Mouse (Mus musculus) embryonic facial prominence, embryonic 11.5 days (tissue): Measurements from ENCODE around the gene Gm6588. TPM values are rescaled to one million over a fixed set of nuclear protein-coding genes. Genes with fewer than 3 reads are reported as not detected.
A peak's percentile ranks its signal among the peaks of the same experiment; 100 is the strongest.

Experiments used
- ATAC-seq: fragments of 200-750 bp; cut with Nextera tagmentation; replicated peaks from 2 replicates; pipeline ENCODE4 v1.8.0; 2017; ENCODE audit warnings: low read depth; ENCODE audit not compliant: insufficient number of reproducible peaks, low FRiP score, low TSS enrichment
- DNase-seq: peaks from one replicate; pipeline ENCODE4 v3.0.0-alpha.2; 2015; ENCODE audit warnings: low spot score
- H3K27ac ChIP-seq: fragments of 300-500 bp; sonication (generic); replicated peaks from 2 replicates; pipeline ENCODE4 v1.5.1; 2014; ENCODE audit warnings: mild to moderate bottlenecking, low read depth, low read length, control low read depth
- H3K27me3 ChIP-seq: fragments of 300-500 bp; sonication (generic); 2 replicates; pipeline ENCODE4 v1.6.1; 2014; ENCODE audit warnings: mild to moderate bottlenecking, low read length, moderate library complexity, mixed read lengths; ENCODE audit not compliant: control insufficient read depth, insufficient read depth
- H3K36me3 ChIP-seq: fragments of 300-500 bp; sonication (generic); replicated peaks from 2 replicates; pipeline ENCODE4 v1.6.1; 2014; ENCODE audit warnings: low read depth, mild to moderate bottlenecking, low read length, moderate library complexity, mixed read lengths; ENCODE audit not compliant: control insufficient read depth, insufficient read depth
- H3K4me1 ChIP-seq: fragments of 300-500 bp; sonication (generic); 2 replicates; pipeline ENCODE4 v1.6.1; 2014; ENCODE audit warnings: low read length, mixed read lengths; ENCODE audit not compliant: control insufficient read depth, insufficient read depth
- H3K4me2 ChIP-seq: fragments of 300-500 bp; sonication (generic); 2 replicates; pipeline ENCODE4 v1.6.1; 2014; ENCODE audit warnings: low read depth, mild to moderate bottlenecking, control low read depth, low read length, moderate library complexity
- H3K4me3 ChIP-seq: fragments of 300-500 bp; sonication (generic); 2 replicates; pipeline ENCODE4 v1.5.1; 2014; ENCODE audit warnings: low read depth, low read length, control low read depth
- H3K9ac ChIP-seq: fragments of 300-500 bp; sonication (generic); replicated peaks from 2 replicates; pipeline ENCODE4 v1.6.1; 2014; ENCODE audit warnings: mild to moderate bottlenecking, control low read depth, low read length
- H3K9me3 ChIP-seq: fragments of 300-500 bp; sonication (generic); replicated peaks from 2 replicates; pipeline ENCODE4 v1.6.1; 2016; ENCODE audit warnings: mild to moderate bottlenecking, low read length, inconsistent platforms, mixed read lengths; ENCODE audit not compliant: control insufficient read depth
- WGBS: fragments of 180-500 bp; shearing (Covaris S2); extraction: QIAGEN DNeasy Blood & Tissue Kit; methylation state at CpG from one replicate; pipeline ENCODE4 v1.1.7; 2014; 5-methylcytosine and 5-hydroxymethylcytosine counted together
- polyA plus RNA-seq: library from polyadenylated mRNA; unstranded; fragments of >200 nt; fragmentation: Nextera tagmentation; extraction: Ambion mirVana; gene quantifications from 2 replicates; pipeline ENCODE4 v1.2.1, GENCODE M21; 2014

Gene Gm6588
- polyA plus RNA-seq, 1 experiment from 2014 or later, result not detected

GRCm38 (mm10) chr5:112491489-112491888 lies 42.3 kb downstream of the Gm6588 start:
- ATAC-seq (no peak), DNase-seq (peak; percentile 20)
- H3K36me3 ChIP-seq, result no peaks in the 10 kb centered on the region
- H3K4me3 ChIP-seq, result no peak overlapping the region
- no peaks in the 10 kb centered on the region for H3K27me3 ChIP-seq
- no peaks in the 10 kb centered on the region for H3K9me3 ChIP-seq
- 54% methylated on average over 11 of the region's 11 CpGs for WGBS
- H3K27ac ChIP-seq, result no peak overlapping the region
- H3K4me1 ChIP-seq, result no peaks in the 10 kb centered on the region
- H3K4me2 ChIP-seq, result no peak overlapping the region
- no peak overlapping the region for H3K9ac ChIP-seq

- no peaks in the 10 kb centered on the region for H3K36me3 ChIP-seq
Observed at GRCm38 (mm10) chr5:112493492-112493891, 44.3 kb downstream of the Gm6588 start.

GRCm38 (mm10) chr5:112496753-112497369 lies 47.6 kb downstream of the Gm6588 start:
- DNase-seq (no peak), ATAC-seq (no peak)
- H3K27ac ChIP-seq, result no peak overlapping the region
- H3K9me3 ChIP-seq, result no peaks in the 10 kb centered on the region
- WGBS, result 87% methylated on average over 7 of the region's 7 CpGs
- H3K4me3 ChIP-seq, result no peak overlapping the region
- no peaks in the 10 kb centered on the region for H3K27me3 ChIP-seq
- no peak overlapping the region for H3K9ac ChIP-seq
- no peaks in the 10 kb centered on the region for H3K4me1 ChIP-seq
- H3K36me3 ChIP-seq, result no peaks in the 10 kb centered on the region
- H3K4me2 ChIP-seq, result no peak overlapping the region

More at GRCm38 (mm10) chr5:112493492-112493891, 44.3 kb downstream of the Gm6588 start:
- Histone ChIP-seq H3K9me3 (no peaks in the 10 kb centered on the region), H3K9ac (no peak overlapping the region), H3K27ac (no peak overlapping the region), H3K27me3 (no peaks in the 10 kb centered on the region), H3K4me2 (no peak overlapping the region; the same call in 1 of the 2 replicates), H3K4me1 (no peaks in the 10 kb centered on the region), H3K4me3 (no peak overlapping the region)
- ATAC-seq, result no peak; the same call in 1 of the 2 replicates
- WGBS, result 27% methylated on average over 11 of the region's 11 CpGs
- DNase-seq, result peak; percentile 76

DNA sequence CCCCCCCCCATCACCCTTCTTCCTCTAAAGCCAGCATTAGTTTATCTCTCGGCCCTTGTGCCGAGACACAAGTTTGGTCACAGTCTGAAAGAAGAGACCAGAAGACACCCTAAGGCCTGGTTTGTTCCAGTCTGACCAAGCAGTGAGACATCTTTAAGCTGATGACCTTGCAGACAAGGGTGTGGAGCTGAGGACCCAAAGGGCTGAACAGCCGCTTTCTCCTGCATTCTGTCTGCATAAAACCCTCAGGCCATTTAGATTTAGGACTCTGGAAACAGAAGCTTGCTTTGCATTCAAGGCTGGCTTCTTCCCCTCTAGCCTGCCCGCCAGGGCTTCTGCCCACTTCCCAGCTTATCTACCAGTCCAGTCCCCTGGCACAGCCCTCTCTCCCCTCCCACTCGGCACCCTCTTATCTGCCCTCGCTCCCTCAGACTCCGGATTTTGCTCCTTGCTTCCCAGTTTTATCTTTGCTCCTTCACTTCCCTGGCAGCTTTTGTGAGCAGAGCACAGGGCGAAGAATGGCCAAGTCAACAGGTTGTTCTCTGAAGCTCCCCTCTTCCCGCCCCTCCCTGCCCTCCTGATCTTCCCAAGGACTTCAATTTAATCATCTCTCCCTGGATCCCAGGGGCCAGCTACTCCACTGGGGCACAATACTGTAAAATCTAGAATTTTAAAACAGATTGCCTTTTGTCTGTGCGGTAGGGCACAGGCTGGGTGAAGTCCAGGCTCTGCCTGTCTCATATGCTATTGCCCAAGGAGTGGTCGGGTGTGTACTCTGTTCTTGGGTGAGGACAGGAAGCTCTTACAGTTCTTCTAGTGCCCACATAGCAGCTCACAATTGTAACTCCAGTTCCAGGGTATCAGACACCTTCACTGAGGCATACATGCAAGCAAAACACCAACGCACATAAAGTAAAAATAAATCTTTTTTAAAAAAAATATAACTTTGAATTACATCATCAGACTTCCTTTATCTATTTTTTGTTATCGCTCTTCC lies 50.0 kb downstream of the Gm6588 start:
- Histone ChIP-seq H3K27me3 (no peaks in the 10 kb centered on the region), H3K27ac (no peak overlapping the region), H3K9me3 (no peaks in the 10 kb centered on the region), H3K4me2 (no peak overlapping the region), H3K4me3 (no peak overlapping the region), H3K4me1 (no peaks in the 10 kb centered on the region), H3K9ac (no peak overlapping the region), H3K36me3 (no peaks in the 10 kb centered on the region)
- no peak for ATAC-seq
- no peak for DNase-seq
- WGBS, result 68% methylated on average over 13 of the region's 13 CpGs

- no peak overlapping the region for H3K9ac ChIP-seq
- H3K4me3 ChIP-seq, result no peak overlapping the region
- ATAC-seq (no peak), DNase-seq (no peak)
- H3K9me3 ChIP-seq, result no peaks in the 10 kb centered on the region
- H3K27me3 ChIP-seq, result no peaks in the 10 kb centered on the region
- WGBS, result 50% methylated on average over 8 of the region's 8 CpGs
- no peak overlapping the region for H3K27ac ChIP-seq
- no peaks in the 10 kb centered on the region for H3K36me3 ChIP-seq
- no peaks in the 10 kb centered on the region for H3K4me1 ChIP-seq
- H3K4me2 ChIP-seq, result no peak overlapping the region
Observed at GRCm38 (mm10) chr5:112499918-112500682, 50.9 kb downstream of the Gm6588 start.

Other genes starting within 250 kb of the Gm6588 start
- gene Cryba4, start 196.9 kb upstream of the Gm6588 start, polyA plus RNA-seq, result 0.69 and 1.6 TPM in 2 replicates
- gene Crybb1, start 193.6 kb upstream of the Gm6588 start, polyA plus RNA-seq, result 2.7 and 20.0 TPM in 2 replicates
- gene Tpst2, start 172.7 kb upstream of the Gm6588 start, polyA plus RNA-seq, result 29.0 and 30.1 TPM in 2 replicates
- gene Tfip11, start 123.1 kb upstream of the Gm6588 start, polyA plus RNA-seq, result 19.3 and 23.0 TPM in 2 replicates
- 45.7 and 52.8 TPM in 2 replicates for gene Srrd, start 106.4 kb upstream of the Gm6588 start, polyA plus RNA-seq
- gene Hps4, start 106.3 kb upstream of the Gm6588 start, polyA plus RNA-seq, result 28.6 and 35.4 TPM in 2 replicates
- gene Gm6583, start 93.4 kb upstream of the Gm6588 start, polyA plus RNA-seq, result 0.08 and 0.18 TPM in 2 replicates
- gene Asphd2, start 54.6 kb upstream of the Gm6588 start, polyA plus RNA-seq, result 27.9 and 31.6 TPM in 2 replicates
- 0.48 and 0.96 TPM in 2 replicates for gene Sez6l, start 127.8 kb downstream of the Gm6588 start, polyA plus RNA-seq